Mouse (Mus musculus): ENCODE data around the gene Nucb1.

Gene Nucb1

DNA sequence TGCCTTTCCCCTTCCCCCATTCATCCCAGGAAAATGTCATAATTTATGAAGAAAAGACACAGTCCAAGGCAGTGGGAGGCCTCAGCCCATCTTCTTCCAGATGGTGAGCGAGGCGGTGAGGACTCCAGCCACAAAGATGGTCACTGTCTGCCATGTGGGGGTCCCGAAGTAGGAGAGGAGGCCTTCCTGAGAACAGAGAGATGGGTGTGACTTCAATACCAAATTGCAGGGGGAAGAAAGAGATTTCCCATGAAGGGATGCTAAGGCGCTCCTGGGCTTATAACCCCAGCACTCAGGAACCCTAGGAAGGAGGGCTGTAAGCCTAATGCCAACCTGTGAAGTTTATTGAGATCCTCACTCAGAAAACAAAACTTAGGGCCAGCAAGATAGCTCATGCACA, 48.4 kb downstream of the Nucb1 start:
- no peak for DNase-seq (ENCODE audit: low spot score)

DNA sequence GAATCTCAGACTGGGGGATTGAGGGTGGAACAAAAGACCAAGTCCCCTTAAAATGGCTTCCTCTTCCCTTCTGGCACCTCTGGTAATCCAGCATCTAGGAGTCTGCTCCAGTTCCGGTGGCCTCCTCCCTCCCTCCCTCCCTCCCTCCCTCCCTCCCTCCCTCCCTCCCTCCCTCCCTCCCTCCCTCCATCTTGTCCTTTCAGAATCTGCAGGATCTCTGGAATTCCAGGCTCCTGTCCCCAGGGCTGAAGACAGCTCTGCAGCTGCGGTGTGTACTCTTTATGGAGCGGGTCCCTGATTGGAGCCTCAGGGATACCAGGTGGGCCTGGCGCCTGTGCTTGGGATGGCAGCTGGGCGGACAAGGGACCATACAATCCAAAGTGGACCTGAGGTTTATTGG, 48.9 kb downstream of the Nucb1 start:
- DNase-seq (ENCODE audit: low spot score): no peak

DNA sequence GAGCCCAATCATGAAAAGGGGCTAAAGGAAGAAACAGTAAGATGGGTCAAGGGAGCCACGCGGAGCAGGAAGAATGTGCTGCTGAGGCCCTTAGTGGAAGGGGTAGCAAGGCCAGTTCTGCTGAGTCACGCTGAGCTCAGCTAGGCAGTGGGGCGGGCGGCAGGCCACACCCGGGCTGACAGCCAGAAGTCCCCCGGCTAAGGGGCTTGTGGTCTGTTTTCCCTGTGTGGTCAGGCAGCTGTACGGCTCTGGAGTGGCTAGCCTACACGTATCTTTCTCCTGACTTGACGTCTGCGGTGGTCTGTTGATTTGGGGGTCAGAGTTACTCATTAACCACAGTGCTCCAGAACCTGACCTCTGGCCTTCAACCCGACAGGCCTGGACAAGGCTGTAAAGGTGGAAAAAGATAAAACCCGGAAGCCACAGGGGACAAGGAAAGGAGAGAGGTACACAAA, 49.3 kb downstream of the Nucb1 start:
- DNase-seq (ENCODE audit: low spot score): peak; percentile 68

DNA sequence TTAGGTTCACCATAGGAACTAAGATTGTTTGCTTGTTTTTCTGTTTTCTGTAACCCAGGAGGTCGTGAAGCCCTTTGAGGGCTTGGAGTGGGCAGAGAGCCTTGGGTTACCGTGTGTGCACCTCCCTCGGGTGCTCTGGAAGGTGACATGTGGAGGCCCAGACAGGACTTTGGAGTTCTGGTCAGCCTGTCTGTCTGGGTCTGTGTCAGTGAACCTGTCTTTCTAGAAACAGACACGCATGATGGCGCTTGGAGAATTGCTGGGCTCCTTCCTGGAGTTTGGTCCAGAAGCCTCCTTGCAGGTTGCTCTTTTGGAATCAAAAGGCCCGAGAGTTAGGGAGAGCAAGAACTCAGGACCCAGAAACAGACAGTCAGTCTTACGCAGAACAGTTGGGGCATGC, 49.8 kb downstream of the Nucb1 start:
- no peak for DNase-seq (ENCODE audit: low spot score)

DNA sequence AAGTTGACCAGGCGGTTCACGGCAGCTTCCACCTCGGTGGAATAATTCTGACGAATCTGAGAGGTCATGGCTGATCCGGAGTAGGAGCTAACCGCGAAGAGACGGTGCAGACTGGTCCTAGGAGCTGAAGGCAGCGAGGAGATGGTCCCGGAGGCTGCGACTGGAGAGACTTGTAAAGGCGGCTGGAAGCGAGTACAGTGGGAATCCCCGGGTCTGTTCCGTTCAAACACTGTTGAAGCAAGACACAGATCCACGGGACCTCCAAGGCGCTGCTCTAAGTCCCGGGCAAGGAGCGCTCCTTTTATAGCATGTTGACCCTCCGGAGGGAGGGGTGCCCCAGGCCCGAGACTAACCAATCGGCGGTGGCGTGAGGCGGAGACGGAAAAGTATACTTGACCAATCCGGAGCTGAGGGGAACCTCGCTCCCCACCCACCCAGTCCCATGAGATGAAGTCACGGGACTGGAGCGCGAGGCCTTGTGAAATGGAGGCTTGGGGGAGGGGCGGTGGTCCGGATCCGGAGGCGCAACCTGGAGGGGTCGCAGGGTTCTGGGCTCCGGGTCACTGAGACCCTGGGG, 50.6 kb downstream of the Nucb1 start, which contains the start of gene Ftl1:
Gene Ftl1 (minus strand): TSS at position 321 of the 577 bp plus-strand sequence.
- DNase-seq (ENCODE audit: low spot score): peak; percentile 98

DNA sequence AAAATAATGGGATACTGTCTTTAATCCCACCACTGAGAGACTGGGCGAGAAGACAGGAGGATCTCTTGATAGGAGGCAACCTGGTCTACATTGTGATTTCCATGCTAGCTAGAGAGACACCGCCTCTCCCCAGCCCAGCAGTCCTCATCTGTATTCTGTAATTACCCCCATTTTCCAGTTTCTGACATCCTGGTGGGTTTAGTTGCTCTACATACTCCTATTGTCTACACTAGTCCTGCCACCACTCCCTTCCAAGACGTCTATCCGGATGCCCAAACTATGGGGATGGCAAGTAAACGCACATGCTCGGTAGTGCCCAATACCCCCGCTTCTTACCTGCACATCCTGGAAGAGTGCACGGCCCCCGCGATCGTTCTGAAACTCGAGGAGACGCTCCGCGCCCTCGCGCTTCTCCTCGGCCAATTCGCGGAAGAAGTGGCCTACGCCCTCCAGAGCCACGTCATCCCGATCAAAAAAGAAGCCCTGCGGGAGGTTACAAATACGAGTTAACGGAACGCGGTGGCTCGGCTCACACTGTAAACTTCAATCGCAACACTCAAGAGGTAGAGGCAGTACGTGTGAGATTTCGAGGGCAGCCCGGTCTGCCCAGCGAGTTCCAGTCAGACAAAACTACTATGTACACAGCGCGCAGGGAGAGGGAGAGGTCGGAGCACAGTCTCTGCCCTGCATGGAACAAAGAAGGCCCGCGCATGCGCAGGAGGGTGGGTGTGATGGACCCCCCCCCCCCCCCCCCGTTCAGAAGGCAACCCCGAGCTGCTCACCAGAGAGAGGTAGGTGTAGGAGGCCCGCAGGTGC, 51.2 kb downstream of the Nucb1 start:
- DNase-seq (ENCODE audit: low spot score): no peak

DNA sequence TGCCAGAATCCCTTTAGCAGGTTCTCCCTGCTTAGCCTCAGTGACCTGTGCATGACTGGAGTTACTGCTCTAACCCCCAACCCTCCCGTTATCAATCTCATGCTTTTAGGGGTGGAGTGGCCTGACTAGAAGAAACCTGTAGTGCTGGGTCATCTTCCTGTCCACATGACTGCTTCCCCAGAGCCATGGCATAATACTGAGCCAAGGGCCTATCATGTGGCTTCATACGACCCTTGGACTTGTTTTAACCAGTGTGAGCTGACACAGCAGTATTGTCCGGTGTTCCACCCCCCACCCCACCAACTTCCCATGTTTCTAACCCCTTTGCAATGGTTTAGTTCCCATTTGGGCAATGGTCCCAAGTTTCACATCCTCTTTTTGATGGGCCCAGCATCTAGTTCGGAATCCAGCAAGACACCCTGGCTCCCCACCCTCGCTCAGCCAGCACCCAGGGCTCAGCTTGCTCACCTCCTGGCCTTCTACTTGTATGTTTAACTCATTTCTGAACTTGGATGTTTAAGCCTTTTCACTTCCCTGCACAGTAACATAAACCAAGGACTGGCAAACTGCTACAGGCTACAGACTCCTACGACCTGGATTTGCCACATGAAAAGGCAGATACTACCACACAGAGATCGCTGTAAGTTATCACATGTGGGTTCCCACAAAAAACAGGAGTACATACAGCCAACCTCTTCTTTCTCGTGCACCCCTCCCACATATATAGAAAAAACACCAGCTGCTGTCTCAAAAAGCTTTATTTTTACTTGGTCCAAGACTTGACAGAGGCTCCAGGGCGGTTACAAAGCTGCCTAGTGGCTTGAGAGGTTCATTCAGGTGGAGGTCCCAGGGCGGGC, 52.8 kb downstream of the Nucb1 start:
- DNase-seq (ENCODE audit: low spot score): no peak

DNA sequence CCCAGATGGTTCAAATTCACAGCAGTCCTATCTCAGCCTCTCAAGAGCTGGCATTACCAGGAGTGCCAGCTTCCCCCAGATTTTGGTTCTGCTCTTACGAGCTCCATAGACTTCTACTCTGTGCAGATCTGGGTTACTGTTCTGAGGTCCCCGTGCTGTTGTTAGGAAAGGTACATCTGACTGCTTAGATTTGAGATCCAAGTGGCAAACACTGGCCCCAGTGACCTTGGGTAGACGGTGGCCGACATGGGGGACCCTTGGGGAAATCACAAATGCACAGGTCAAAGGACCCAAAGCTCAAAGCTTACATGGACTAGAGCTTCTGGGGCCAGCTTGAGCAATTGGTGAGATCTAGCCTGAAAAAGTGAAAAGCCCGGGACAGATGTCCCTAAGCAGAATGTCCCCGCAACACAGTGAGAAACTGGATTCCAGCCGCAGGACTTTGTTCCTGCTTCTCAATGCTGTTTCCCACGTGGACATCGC, 53.4 kb downstream of the Nucb1 start:
- DNase-seq (ENCODE audit: low spot score): no peak

DNA sequence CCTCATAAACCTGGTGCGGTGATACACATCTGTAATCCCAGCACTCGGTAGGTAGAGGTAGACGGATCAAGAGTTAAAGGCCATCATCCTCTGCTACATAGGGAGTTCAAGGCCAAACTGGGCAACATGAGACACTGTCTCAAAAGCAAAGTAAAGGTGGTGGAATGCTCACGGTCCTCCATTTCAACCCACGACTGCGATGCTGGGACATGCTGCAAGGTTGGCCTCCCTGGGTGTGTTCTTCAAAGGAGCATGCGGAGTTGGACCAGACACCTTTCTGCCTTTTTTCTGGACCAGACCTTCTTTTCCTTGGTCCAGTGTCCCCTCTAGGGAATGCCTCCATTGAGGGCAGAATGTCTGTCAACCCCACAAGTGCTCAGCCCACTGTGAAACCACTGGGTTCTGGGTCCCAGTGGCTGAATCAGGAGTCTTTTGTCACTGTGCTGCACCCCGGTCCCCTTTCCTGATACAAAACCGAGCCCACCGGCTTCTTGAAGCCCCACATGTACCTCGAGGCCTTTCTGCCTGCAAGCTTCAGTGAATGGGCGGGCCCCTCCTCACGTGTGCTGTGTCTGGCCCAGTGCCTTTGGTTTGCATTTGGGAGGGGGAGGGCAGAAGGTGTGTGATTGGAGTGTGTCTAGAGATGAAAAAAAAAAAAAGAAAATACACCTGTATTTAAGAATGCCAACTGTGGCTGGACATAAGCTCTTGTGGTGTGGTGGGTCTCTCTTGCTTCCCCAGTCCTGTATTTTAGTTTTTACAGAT, 54.1 kb downstream of the Nucb1 start:
- no peak for DNase-seq (ENCODE audit: low spot score)

DNA sequence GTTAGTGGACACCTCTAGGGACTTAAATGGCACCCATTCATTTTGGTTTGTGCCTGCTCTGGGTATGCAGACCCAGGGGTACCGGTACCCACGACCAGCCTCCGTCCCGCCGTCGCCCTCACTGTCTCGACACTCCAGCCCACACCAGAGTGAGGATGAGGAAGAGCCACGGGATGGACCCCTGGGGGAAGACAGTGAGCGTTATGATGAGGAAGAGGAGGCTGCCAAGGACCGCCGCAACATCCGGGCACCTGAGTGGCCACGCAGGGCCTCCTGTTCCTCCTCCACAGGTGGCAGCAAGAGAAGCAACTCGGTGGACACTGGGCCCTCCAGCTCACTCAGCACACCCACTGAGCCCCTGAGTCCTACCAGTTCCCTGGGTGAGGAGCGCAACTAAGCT, 55.2 kb downstream of the Nucb1 start:
- no peak for DNase-seq (ENCODE audit: low spot score)

DNA sequence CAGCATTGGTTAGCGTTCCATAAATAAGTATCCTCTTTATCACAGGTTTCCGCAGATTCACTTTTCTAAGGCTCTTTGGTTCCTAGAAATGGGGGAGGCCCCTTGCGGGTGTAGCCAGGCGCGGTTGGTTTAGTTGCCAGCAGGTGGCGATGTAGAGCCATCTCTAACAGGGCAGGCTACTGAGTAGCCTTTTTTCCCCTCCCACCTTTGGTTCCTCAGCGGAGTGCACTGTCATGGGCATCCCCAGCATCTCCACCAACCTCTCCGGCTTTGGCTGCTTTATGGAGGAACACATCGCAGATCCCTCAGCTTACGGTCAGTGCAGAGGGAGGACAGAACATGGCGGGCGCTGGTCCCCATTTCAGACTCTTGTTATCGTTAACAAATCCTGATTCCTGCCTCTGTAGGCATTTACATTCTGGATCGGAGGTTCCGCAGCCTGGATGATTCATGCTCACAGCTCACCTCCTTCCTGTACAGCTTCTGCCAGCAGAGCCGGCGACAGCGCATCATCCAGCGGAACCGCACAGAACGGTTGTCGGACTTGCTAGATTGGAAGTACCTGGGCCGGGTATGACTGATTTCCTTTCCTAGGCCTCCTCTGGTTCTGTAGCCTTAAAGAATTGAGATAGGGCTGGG, 58.7 kb downstream of the Nucb1 start:
- no peak for DNase-seq (ENCODE audit: low spot score)

DNA sequence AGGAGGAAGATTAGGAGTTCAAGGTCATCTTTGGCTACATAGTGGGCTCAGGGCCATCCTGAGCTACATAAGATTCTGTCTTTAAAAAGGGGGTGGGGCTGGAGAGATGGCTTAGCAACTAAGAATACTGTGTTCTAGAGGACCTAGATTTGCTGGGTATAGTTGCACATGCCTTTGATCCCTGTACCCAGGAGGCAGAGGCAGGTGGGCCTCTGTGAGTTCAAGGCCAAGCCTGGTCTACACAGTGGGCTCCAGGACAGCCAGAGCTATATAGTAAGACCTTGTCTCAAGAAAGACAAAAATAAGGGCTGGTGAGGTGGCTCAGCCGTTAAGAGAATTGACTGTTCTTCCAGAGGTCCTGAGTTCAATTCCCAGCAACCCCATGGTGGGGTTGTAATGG, 60.2 kb downstream of the Nucb1 start:
- no peak for DNase-seq (ENCODE audit: low spot score)

DNA sequence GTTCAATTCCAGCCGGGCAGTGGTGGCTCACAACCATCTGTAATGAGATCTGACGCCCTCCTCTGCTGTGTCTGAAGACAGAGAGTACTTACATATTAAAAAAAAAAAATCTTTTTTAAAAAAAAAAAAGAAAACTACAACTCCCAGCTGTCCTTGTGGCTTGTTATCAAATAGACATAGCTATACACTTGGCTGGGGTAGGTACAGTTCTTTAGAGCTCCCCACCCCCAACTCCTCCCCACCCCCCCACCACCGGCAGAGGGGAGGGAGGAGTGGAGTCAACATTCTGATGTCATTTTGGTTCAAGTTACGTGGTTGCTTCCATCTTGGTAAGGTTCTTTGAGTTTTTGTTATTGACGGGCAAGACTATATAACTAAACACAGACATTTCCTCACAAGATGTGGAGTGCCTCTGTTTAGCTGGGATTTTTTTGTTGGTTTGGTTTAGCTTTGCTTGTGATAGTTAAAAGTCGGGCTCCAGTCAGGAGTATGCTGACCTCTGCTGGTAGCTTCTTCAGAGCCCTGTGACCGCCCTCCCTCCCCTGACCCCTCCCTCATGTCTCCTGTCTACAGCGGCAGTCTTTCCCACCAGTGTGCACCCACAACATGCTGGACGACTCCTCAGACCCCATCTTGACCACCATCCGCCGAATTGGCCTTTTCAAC, 62.7 kb downstream of the Nucb1 start:
- DNase-seq (ENCODE audit: low spot score): no peak

DNA sequence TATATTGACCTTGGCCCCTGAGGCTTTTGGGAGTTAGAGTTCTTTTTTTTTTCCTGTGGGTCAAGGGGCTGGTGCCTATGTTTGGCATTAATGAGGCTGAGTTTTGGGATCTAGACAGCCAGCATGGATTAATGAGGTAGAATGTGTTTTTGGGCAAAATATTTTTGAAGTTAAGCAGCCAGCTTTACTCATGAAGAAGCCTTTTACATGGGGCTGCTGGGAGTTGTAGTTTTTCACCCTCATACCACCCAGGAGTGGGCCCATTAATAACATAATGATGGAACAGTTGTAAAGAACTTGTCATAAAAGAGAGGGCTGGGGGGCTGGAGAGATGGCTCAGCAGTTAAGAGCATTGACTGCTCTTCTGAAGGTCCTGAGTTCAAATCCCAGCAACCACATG, 63.6 kb downstream of the Nucb1 start:
- no peak for DNase-seq (ENCODE audit: low spot score)

DNA sequence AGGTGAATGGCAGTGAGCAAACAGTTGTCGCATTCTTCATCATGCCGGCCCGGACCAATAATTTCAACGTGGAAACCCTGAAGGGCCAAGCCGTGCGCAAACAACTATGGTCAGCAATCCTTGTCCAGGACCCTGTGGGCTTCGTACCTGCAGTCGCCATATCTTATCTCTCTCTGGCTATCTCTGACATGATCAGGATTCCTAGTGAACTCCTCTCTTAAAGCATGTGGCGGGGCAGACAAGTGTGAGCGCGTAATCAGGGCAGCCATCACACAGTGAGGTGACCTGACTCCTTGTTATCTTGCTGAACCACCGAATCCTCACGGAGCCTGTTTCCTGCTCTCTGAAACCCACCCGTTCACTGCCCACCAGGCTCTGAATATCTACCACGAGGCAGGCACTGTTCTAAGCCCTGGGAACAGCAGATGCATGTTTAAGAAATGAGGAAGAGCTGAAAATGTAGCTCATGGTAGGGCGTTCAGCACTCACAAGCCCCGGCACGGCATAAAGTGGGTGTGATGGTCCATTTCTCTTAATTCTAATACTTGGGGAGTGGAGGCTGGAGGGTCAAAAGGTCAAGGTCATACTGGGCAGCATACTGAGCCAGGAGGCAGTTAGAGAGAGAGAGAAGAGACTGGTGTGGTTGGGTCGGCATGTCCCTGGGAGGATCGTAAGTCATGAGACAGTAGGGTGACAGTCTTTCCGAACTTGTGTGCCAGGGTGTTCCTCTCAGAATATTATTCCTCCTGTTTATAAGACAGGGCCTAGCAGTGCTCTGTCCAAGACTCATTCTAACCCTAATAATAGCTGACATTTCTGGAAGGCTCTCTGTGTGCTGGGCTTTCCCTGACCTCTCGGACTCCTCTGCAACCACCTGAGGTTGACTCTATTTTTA, 66.4 kb downstream of the Nucb1 start:
- no peak for DNase-seq (ENCODE audit: low spot score)
